Comparison of ENCODE assay signal across 11 mouse cellular contexts in the genomic region with DNA sequence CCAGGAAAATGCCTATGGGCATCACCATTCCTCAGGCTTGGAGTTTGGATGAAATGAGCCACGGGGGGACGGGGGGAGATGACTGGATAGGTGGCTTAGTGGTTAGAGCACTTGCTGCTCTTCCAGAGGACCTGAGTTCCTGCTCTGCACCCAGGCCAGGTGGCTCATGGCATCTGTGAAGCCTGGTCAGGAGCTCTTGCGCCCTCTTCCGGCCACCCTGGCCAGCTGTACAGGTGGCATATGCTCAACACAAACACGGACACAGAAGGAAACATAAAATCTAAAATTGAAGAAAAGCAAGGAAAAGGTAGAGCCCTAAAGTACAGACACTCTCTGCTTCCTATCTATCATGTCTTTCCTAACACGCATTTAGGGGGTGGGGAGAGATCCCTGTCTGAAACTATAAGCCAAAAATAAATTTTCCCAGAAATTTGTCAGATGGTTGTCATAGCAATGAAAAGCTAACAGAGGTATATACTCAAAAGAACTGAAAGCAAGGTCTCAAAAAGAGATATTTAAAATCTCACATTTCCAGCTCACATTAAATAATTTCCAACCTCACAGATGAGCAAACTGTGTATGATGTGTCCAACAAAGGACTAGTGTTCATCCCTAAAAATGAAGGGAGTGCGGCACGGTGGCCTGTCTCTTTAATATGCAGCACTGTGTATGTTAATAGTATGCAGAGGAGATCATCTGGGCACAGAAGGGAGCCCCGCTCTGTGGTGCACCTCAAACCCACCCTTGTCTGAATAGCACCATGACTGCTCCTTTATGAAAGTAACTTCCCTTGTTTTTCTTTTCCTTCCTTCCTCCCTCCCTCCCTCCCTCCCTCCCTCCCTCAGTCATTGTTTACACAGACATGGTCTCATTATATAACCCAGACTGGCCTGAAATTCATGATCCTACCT.
DNase-seq lines count a peak whose midpoint lies in the region; ATAC-seq and TF ChIP-seq lines count a peak whose summit lies in the region.
"Had no signal": no experiment of that assay in that cellular context is flagged by ENCODE, and none has a peak within 500 bp of the region (broad histone marks: within the 10 kb centered on the region; RNA-seq: fewer than 3 reads in every experiment).

No protein-coding gene starts in this region.

- intact Hi-C loops in left cerebral cortex, postnatal 4 days (cut with DNase I) = no loop called here

- 63% methylated on average over 9 of the region's 9 CpGs for WGBS in bone marrow, adult 2 months

- no peak overlapping the region for H3K4me3 ChIP-seq in bone marrow, adult 2 months (replicated peaks; ENCODE audit: control insufficient read depth, low read depth, low read length)
- H3K4me3 ChIP-seq: heart, embryonic 15.5 days; myocyte had no signal

- peak; percentile 71 for TF ChIP-seq CTCF in bone marrow, adult 2 months (IDR thresholded peaks at IDR 0.05; ENCODE audit: control insufficient read depth, insufficient read depth, low read length)

- peaks cover 7% of the 10 kb centered on the region for H3K4me1 ChIP-seq in bone marrow, adult 2 months (ENCODE audit: control insufficient read depth, insufficient read depth, low read length)

- ATAC-seq in cerebellum, adult (ENCODE audit: insufficient number of reproducible peaks, low FRiP score, low TSS enrichment) = no peak

- H3K27ac ChIP-seq in bone marrow, adult 2 months (ENCODE audit: control insufficient read depth, insufficient read depth, low read depth, low read length, poor library complexity) = no peak overlapping the region
- H3K27ac ChIP-seq: heart, embryonic 15.5 days had no signal

- TF ChIP-seq POLR2A in bone marrow, adult 2 months (IDR thresholded peaks at IDR 0.05; ENCODE audit: borderline replicate concordance, control insufficient read depth, low read depth, low read length) = no peak

- peak; percentile 38 for DNase-seq in cerebellum, adult 11 months
- peak; percentile 20 for DNase-seq in left cerebral cortex, postnatal 4 days
- no peak for DNase-seq in left cerebral cortex, adult 18-20 months (ENCODE audit: low spot score in 2 of 2)
- peak; percentile 43 for DNase-seq in naive thymus-derived CD4-positive, alpha-beta T cell, adult 2 months (ENCODE audit: low read depth)
- DNase-seq in urinary bladder, postnatal 14 days (ENCODE audit: low spot score) = no peak
- no peak for DNase-seq in testis, postnatal 14 days (ENCODE audit: low spot score)
- DNase-seq: embryo, embryonic 11 days had no signal

Comparison
In these comparisons a context has a peak if more than half of its experiments do, and no peak if none do; other contexts are left out.
1. DNase-seq: peak in cerebellum, adult 11 months (single experiment), left cerebral cortex, postnatal 4 days (single experiment) and naive thymus-derived CD4-positive, alpha-beta T cell, adult 2 months (single experiment); none in left cerebral cortex, adult 18-20 months (0 of 2), urinary bladder, postnatal 14 days (single experiment) and testis, postnatal 14 days (single experiment).